Mouse (Mus musculus) stomach, postnatal 0 days (tissue): Measurements from ENCODE around the gene Glmp.
"Not testable (repeated sequence)": the region's sequence is repeated elsewhere in the genome, so short reads cannot be mapped to it uniquely, and the experiment has no call there.

ENCODE experiments used
- CTCF ChIP-seq: IDR thresholded peaks from 2 replicates; pipeline ENCODE4 v1.5.1; 2016; ENCODE audit warnings: antibody characterized with exemption, low read depth, mild to moderate bottlenecking, moderate library complexity
- EP300 ChIP-seq: optimal IDR thresholded peaks from 2 replicates; pipeline ENCODE3; 2016; ENCODE audit warnings: antibody characterized with exemption

GRCm38 (mm10) chr3:88378599-88378998 lies 53.8 kb downstream of the Glmp start, which contains the start of gene Bglap2:
- TF ChIP-seq CTCF, EP300: not testable (repeated sequence)
